16 mouse cellular contexts compared by ENCODE assay signal in the genomic region with DNA sequence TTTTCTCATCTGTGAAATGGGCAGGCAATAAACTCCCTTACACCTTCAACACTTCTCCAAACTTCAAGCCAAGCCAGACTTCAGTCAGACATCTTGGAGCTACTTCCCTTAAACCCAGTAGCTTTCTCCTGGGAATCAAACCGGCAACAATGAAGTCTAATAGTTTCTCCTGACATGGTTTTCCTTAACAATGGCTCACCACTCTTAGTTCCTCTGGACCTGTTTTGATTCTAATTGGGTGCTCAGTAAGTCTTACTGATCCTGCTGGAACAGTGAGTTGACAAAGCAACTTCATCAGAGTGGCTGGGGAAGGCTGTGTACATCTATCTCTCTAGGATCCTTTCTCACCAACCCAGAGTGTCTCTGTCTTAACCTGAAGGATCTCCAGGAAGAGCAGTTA.
"Had no signal": no experiment of that assay in that cellular context is flagged by ENCODE, and none has a peak within 500 bp of the region (broad histone marks: within the 10 kb centered on the region; RNA-seq: fewer than 3 reads in every experiment).

No protein-coding gene starts in this region.

- DNase-seq: heart, postnatal 10 days; heart, postnatal 14 days; heart, postnatal 36 days; heart, postnatal 4 days; kidney, adult 11 months; kidney, adult 18-20 months; kidney, adult 2 months; kidney, adult 8-10 months; kidney, adult 9 months; kidney, postnatal 10 days; kidney, postnatal 14 days; kidney, postnatal 25 days; kidney, postnatal 36 days; kidney, postnatal 4 days; layer of hippocampus, adult 9-11 months; layer of hippocampus, postnatal 36 days had no signal
